Mouse (Mus musculus): ENCODE data around the gene Rnf41.

The Rnf41 gene

DNA sequence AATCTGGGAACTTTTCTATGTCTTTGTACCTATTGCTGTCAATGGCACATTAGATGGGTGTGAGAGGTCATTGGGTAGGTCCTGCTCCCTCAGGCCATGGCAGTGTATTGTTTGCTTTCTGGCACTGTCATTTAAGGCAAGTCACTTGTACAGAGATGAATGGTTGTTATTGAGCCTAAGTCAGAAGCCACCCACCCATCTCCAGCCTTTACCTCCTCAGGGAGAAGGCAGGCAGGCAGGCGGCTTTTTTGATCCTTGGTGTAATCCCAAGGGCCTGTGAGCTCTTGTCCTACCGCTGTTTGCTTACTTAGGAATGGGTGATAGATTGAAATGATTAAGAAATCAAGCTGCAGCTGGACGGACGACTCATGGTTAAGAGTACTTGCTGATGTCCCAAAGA lies 18.0 kb downstream of the Rnf41 start:
- DNase-seq (ENCODE audit: low spot score): no peak

DNA sequence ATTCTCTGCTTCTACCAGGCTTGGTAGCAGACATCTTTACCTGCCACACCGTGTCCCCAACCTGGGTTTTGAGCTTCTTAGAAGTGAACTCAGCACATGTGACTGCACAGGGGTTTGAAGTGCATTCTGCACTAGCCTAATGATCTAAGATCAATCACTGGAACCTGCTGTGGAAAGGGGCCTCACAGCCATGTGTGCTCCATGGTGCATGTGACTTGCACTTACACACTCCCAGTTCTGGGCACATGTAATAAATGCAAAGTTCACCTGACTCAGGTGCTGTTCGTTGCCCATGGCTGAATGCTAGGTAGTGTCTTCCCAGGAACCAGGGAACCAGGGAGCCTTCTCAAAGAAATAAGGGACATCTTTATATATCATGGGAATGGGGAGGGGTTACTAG lies 22.0 kb downstream of the Rnf41 start:
- DNase-seq (ENCODE audit: low spot score): no peak

DNA sequence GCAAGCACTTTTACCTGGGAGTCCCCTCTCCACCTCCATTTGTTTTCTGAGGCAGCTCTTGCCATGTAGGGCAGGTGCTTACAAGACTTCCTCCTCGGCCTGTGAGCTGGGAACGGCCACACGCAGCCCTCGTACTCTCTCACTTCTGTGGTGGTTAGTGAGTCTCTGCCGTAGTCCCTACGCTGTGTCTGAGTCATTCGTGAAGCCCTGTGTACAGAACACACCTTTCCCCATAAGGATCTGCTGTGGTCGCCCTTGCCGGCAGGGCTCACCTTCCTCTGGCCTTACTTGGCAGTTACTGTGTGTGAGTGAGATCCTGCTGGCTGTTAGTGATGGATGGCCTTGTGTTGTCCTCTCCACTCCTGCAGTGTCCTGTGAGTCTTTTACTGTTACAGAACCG lies 23.2 kb downstream of the Rnf41 start:
- no peak for DNase-seq (ENCODE audit: low spot score)

DNA sequence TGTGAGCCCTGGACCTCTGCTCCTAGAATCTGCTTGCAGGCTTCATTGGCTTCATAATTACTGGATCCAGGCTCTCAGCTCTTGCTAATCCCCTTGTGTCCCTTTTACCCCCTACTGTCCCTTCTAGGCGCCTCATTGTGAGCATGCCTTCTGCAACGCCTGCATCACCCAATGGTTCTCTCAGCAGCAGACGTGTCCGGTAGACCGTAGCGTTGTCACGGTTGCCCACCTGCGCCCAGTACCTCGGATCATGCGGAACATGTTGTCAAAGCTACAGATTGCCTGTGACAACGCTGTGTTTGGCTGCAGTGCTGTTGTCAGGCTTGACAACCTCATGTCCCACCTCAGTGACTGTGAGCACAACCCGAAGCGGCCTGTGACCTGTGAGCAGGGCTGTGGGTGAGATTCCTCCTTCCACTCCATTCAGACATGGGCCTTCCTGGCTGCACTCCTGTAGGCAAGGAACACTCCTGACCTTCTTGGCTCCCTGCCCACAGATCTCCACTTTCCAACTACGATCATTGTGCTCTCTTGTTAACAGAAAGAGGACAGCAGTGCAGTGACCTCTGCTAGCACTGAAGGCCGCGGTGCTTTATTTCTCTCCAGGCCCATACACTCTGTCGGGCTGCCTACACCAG lies 23.8 kb downstream of the Rnf41 start:
- peak; percentile 71 for DNase-seq (ENCODE audit: low spot score)

DNA sequence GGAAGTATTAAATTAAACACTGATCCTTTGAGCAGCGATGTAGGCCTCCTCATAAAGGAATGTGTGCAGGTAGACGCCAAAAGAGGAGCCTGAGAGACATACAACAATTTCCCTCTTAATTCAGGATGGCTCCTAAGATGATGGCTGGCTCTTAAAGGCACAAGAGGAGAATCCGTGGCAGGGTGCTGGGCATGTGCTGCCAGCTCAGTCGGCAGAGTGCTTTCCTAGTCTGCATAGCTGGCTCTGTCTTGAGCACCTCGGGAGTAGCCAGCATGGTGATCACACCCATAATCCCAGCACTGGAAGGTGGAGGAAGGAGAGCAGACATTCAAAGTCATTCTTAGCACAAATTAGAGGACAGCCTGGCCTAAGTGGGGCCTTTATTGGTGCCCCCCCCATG lies 24.4 kb downstream of the Rnf41 start:
- no peak for DNase-seq (ENCODE audit: low spot score)

DNA sequence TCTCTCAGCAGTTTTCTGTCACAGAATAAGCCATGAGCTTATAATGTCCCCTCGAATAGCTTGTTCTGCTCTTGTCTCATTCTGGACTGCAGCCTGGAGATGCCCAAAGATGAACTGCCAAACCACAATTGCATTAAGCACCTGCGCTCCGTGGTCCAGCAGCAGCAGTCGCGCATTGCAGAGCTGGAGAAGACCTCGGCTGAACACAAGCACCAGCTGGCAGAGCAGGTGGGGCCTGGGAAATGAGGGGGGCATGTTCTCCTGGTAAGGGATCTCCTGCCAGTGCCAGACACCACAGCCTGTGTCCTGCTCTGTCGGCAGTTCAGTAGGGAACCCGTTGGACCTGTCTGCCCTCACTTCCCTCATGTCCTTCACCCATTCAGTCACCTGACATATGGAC lies 24.9 kb downstream of the Rnf41 start:
- no peak for DNase-seq (ENCODE audit: low spot score)

DNA sequence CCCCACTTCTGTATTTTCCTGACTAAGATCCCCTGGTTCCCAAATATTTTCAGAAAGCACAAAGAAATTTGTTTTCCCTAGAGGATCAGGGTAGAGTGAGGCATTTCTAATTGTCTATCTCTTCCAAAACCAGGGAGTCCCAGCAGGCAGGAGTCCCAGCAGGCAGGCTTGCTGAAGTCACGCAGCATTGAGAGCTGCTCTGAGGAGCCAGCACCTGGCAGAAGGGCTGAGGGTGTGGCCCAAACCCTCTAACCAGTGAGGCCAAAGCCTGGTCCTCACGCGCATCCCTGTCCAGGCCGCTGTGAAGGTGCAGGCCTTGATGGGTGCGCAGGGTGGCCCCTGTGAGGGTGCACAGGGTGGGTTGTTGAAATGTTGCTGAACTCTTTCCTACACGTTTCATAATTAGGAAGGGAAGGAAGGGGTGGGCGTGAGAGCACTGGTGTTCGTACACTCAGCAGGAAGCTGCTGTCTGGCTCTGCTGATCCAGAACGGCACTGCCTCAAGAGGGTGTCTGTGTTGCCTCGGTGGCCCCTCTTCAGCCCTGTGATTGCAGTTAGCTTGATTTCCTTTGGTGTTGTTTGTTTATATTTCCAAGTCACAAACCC lies 27.3 kb downstream of the Rnf41 start:
- no peak for DNase-seq (ENCODE audit: low spot score)

DNA sequence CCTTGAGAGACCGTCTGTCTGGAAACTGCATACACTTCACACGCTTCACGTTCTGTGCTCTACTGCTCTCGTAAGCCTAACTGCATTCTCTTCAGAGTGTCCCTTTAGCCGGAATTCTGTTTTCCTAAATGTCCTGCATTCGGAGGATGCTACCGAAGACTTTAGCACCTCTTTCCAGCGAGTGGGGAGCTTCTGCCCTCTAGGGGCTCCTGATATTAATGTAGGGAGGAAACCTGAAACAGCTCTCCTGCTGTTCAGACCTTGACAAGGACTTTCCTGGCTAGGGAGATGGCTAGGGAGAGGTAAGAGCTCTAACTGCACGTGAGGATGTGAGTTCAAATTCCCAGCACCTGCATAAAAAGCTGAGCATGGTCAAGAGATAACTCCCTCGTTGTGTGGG lies 28.9 kb downstream of the Rnf41 start:
- DNase-seq (ENCODE audit: low spot score): no peak

DNA sequence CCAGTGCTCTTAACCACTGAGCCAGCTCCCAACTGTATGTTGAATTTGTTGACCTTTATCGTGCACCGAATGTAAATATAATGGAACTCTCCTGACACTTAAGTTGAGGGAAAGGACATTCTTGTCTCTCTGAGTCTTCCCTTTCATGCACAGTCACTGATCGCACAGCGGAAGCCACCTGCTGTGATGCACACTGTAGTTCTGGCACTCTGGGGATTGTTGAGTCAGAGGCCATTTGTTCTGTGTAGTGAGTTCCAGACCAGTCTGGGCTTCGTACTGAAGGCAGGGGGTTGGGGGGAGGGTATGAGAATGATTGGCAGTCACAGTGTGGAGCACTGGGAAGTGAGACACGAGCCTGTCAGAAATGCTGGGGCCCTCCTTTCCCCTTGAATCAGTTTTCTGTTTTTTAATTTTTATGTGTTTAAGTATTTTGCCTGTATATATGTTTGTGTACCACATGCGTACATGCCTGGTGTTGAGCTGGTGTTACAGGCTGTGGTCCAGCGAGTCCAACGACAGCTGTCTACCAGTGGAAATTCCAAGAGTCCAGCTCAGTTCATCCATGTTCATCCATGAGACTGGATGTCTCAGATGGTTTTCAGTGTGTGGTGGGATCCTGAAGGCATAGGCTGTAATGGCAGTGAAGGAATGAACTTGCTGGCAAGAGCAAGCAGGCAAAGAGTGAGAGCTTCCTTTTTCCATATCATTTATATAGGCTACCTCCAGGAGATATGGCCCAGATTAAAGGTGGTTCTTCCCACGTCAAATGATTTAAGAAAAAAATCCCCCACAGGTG lies 30.1 kb downstream of the Rnf41 start:
- no peak for DNase-seq (ENCODE audit: low spot score)

DNA sequence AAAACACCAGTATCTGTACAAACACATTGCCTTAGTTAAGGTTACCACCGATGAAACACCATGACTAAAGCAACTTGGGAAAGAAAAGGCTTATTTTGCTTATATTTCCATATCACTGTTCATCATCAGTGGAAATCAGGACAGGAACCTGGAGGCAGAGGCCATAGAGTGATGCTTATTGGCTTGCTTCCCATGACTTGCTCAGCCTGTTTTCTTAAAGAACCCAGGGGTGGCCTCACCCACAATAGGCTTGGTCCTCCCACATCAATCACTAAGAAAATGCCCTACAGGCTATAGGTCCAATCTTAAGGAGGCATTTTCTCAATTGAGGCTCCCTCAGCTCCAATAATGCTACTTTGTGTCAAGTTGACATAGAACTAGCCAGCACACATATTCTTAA lies 31.3 kb downstream of the Rnf41 start:
- no peak for DNase-seq (ENCODE audit: low spot score)

DNA sequence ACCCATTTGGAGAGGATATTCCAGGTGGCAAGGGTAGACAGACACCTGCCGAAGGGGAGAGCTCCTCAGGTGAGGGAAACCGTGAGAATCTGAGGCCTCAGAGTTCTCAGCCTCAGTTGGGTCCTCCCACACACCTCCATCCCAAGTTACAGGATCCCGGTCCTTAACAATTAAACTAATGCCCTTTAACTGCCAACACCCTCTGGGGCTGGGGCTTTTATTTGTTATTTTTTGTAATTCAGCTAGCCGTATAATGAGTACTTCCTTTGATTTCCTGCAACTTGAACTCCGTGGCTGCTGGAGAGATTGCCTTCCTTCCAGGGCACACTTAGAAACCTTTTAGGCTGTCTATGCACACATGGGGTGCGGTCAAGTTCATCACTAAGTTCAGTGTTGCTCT lies 32.9 kb downstream of the Rnf41 start:
- DNase-seq (ENCODE audit: low spot score): no peak

DNA sequence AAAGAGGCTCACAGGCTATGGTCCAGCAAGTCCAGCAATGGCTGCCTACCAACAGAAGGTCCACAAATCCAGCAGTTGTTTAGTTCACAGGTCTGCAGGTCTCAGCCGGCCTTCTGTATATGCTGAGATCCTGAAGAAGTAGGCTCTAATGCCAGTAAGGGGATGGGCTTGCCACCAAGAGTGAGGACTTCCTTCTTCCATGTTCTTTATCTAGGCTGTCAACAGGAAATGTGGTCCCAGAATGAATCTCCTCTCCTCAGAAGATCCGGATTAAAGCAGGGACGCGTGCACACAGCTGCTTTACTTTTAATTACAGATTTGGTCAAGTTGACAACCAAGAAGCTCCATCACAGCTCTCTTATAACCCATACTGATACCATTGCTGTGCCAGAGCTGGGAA lies 34.0 kb downstream of the Rnf41 start:
- DNase-seq (ENCODE audit: low spot score): no peak

DNA sequence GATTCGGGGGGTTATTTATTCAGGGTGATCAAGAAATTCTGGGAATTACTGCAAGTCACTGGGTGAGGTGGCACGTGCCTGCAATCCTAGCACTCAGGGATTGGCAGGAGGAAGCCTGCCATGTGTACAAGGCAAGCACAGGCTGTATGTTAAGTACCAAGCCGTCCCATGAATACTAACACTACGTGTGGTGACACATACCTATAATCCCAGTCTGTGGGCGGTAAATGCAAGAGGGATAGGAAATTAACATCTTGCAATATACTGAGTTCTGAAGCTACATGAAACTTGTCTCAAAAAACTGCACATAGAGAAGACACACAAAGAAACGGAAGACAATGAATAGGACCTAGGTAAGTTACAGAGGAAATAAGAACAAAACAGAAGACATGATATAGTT lies 39.6 kb downstream of the Rnf41 start:
- no peak for DNase-seq (ENCODE audit: low spot score)

DNA sequence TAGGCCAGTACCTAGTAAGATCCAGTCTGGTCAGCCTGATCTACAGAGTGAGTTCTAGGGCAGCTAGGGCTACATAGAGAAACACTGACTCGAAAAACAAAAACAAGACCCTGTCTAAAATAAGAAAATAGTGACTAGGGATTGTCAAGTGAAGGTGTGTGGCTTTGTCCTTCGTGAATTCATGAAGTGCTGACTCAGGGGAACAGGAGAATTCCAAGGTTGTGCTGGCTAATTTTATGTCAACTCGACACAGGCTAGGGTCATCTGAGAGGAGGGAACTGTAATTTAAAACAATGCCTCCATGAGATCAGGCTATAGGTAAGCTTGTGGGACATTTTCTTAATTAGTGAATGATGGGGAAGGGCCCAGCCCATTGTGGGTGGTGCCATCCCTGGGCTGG lies 43.0 kb downstream of the Rnf41 start:
- no peak for DNase-seq (ENCODE audit: low spot score)

DNA sequence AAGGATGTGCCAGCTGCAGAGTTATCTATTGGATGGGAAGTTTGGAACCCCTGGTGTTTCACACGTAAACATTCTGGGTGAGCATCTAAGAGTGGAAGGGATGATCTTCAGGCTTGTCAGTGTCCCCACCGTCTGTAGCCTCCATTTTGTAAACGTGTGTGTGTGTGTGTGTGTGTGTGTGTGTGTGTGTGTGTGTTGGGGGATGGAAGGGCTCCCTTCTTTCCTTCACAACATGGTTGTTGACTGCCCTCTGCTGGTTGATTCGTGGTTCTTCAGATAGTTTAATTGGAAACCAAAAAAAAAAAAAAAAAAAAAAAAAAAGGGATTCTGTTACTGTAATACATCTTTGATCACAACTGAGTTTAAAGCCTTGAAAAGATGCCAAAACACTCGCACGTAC lies 43.8 kb downstream of the Rnf41 start:
- DNase-seq (ENCODE audit: low spot score): peak; percentile 79

DNA sequence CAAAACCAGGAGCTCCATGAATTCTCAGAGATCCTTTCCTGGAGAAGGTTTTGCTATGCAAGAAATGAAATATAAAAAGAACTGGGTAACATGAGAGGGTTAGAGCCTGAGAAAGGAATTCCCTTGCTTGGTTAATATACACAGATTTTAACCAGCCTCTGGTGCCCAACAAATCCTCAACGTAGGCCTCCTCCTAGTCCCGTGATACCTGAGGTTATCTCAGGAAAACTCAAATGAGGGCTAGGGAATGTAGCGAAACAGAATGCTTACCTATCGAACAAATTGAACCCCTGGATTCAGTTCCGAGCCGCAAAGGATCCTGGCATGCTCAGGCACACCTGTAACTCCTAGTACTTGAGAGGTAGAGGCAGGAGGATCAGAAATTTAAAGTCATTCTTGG lies 46.2 kb downstream of the Rnf41 start:
- DNase-seq (ENCODE audit: low spot score): no peak

DNA sequence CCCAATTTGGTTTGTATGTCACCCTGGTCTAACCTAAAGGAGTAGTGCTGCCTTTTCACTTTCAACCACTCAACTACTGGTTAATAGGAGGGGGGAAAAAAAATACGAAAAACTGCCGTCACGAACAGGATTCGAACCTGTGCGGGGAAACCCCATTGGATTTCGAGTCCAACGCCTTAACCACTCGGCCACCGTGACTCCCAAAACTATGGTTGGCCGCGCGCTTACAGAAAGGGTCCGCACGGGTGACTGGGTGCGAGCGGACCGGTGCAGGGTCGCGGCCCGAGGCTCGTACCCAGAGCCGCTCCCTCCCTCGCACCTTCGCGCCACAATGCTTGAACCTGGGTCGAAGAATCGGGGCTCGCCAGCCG lies 46.9 kb downstream of the Rnf41 start:
- DNase-seq (ENCODE audit: low spot score): peak; percentile 95

DNA sequence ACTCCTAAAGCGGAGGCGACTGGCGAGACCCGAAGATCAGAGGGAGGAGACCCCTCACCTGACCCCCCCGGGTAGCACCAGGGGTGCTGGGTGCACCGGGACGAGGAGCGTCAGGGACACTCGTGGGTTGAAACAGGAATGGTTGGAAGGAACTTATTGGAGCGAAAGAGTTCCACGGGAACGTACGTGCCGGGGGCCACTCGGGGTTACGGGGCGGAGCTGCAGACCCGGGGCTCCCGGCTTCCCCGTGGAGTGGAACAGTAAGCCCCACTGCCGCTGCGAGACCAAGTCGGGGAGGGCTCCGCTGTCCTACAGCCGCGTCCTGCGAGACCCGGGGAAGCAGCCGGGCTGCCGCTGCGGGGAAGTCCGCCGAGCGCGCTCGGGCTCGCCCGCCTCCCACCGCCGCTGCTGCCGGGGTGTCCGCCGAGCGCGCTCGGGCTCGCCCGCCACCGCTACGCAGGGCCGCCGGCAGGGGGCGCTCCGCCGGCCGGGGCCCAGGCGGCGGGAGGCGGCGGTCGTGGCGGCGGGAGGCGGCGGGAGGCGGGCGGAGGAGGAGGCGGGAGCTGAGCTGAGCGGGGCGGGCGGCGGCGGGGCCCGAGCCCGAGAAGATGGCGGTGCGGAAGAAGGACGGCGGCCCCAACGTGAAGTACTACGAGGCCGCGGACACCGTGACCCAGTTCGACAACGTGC lies 47.4 kb downstream of the Rnf41 start, which contains the start of gene Smarcc2:
TSS of gene Smarcc2 (plus strand) at position 530 of the 690 bp plus-strand sequence.
- peak; percentile 92 for DNase-seq (ENCODE audit: low spot score)

DNA sequence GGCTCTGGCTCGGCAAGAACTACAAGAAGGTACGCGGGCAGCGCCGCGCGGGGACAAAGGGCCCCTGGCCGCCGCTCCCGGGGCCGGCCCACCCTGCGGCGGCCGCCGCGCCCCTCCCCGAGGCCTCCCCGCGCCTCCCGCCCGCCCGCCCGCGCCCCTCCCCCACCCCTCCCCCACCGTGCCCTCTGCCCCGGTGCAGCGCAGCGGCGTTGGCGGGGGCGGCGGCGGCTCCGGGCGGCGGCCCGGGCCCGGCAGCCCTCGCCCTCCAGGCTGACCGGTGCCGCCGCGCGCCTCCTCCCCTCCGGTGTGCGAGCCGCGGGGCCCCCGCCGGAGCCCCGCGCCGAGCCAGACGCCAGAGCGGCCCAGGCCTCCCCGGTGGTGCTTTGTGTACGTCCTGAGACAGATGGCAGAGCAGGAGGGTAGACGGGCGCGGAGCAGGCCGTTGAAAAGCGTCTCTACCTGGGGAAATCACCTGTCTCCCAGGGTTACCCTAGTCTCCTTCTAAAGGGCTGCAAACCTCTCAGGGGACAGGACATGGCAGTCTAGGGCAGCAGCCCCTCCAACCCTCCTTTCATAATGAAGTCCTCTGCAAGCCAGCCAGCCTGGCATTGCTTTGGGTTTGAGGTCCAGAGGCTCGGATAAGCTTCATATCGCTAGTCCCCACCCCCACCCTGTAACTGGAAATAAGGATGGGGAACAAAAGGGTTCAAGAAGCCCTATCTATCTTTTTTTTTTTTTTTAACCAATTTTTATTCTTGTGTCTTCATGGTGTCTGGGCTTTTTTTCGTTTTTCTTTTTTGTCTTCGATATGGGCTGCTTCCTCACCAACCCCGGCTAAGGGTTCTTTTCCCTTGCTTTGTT lies 48.2 kb downstream of the Rnf41 start:
- DNase-seq (ENCODE audit: low spot score): peak; percentile 61

DNA sequence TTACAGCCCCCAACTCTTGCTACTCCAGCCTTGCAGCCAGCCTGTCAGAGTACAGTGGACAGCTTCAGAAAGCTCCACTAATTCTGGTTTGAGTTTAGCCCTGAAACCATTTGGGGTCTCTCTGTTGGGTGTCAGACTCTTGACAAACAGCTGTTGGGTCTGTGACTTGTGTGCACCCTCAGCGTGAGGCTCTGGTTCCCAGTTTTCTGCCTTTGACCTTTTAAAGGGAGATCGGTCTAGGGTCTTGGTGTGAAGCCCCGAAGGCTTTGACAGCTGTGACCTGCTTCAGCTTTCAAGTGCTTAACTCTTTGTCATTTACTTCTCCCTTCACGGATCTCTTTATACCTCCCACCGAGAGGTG lies 48.8 kb downstream of the Rnf41 start:
- DNase-seq (ENCODE audit: low spot score): no peak

DNA sequence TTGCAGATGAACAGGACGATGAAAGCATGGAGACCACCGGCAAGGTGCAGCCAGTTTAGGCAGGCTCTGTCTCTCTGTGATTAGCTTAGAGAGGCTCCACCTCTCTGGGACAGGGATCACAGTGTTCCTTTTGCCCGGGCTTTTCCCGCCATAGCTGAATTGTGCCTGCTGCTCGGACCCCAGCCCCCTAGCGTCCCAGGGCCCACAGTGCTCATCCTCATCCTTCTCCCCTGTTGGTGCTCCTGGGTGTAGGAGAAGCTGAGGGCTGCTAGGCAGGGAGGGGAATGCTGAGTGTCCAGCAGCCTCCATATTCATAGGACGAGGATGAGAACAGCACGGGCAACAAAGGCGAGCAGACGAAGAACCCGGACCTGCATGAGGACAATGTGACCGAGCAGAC lies 62.9 kb downstream of the Rnf41 start:
- DNase-seq (ENCODE audit: low spot score): no peak

DNA sequence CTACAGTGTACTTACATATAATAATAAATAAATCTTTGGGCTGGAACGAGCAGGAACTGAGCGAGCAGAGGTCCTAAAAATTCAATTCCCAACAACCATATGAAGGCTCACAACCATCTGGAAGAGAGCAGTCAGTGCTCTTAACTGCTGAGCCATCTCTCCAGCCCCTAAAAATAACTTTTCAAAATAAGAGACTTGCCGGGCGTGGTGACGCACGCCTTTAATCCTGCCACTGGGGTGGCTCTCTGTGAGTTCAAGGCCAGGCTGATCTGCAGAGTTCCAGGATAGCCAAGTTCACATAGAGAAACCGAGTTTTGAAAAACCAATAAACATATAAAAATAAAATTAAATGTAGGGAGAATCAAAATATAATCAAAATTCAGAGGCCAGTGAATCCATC lies 74.9 kb downstream of the Rnf41 start:
- DNase-seq (ENCODE audit: low spot score): no peak
